Mouse (Mus musculus): Measurements from ENCODE around the gene Cbfa2t3. TPM values are rescaled to one million over a fixed set of nuclear protein-coding genes. Genes with fewer than 3 reads are reported as not detected.
A peak's percentile ranks its signal among the peaks of the same experiment; 100 is the strongest.

The Cbfa2t3 gene
- total and polyA plus RNA-seq, 3 experiments = 10.5 to 102 TPM; not detected in 1

DNA sequence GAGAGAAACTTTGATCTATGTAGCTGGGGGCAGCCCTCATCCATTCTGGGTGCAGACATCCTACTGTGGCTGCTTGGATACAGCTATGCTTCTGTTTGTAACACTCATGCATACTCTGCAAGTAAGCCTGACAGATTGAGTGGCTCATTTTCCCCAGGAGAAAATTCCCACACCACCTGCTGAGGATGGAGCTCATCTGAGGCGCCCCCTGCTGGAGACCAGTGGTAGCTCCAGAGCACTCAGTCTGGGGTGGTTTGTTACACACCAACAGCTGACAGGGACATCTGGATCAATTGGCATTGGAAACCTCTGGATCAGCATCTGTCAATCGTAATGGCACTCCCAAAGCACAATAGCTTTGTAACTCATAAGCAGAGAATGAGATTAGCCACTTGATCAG lies 38.9 kb downstream of the Cbfa2t3 start:
- H3K9ac ChIP-seq (ENCODE audit: control insufficient read depth, low read depth, low read length, poor library complexity, severe bottlenecking) = no peak overlapping the region
- peak; percentile 69 to 91 (median 88) for TF ChIP-seq CTCF (IDR thresholded peaks at IDR 0.05 in 2 of 3, conservative IDR thresholded peaks at IDR 0.05 in 1 of 3; ENCODE audit: control insufficient read depth in 1 of 3, insufficient read depth in 1 of 3, low read depth in 2 of 3, low read length in 3 of 3, poor library complexity in 1 of 3, severe bottlenecking in 1 of 3)
- TF ChIP-seq JUND (IDR thresholded peaks at IDR 0.05; ENCODE audit: low read depth, low read length) = no peak
- TF ChIP-seq ZKSCAN1 (IDR thresholded peaks at IDR 0.05; ENCODE audit: low read depth, low read length) = no peak
- TF ChIP-seq SIN3A (IDR thresholded peaks at IDR 0.05; ENCODE audit: low read length) = 0 out of 2 replicates have a peak, but pooled peaks have one; percentile 17
- peak; percentile 5 for TF ChIP-seq RAD21 (IDR thresholded peaks at IDR 0.05; ENCODE audit: low read depth, low read length)
- no peak for TF ChIP-seq MAZ (IDR thresholded peaks at IDR 0.05; ENCODE audit: low read depth, low read length)
- no peak for TF ChIP-seq USF2 (IDR thresholded peaks at IDR 0.05; ENCODE audit: borderline replicate concordance in 1 of 2, insufficient read depth in 1 of 2, low read depth in 1 of 2, low read length in 2 of 2)
- no peak for TF ChIP-seq CHD1 (IDR thresholded peaks at IDR 0.05; ENCODE audit: low read depth, low read length)
- peak; percentile 54 for TF ChIP-seq ZC3H11A (IDR thresholded peaks at IDR 0.05; ENCODE audit: low read depth, low read length)
- no peak for TF ChIP-seq EP300 (IDR thresholded peaks at IDR 0.05; ENCODE audit: low read depth in 1 of 2, low read length in 2 of 2)
- TF ChIP-seq NELFE (IDR thresholded peaks at IDR 0.05; ENCODE audit: low read depth, low read length) = 0 out of 2 replicates have a peak, but pooled peaks have one; percentile 7
- TF ChIP-seq RCOR1 (IDR thresholded peaks at IDR 0.05; ENCODE audit: low read depth, low read length) = no peak
- TF ChIP-seq SMC3 (IDR thresholded peaks at IDR 0.05; ENCODE audit: low read depth, low read length) = peak; percentile 39
- no peak for TF ChIP-seq TBP (IDR thresholded peaks at IDR 0.05; ENCODE audit: low read depth, low read length)
- no peak for TF ChIP-seq MXI1 (IDR thresholded peaks at IDR 0.05; ENCODE audit: low read depth, low read length)
- TF ChIP-seq POLR2AphosphoS2 (IDR thresholded peaks at IDR 0.05; ENCODE audit: low read length) = no peak; the same call in 1 of the 2 replicates
- H3K4me1 ChIP-seq (ENCODE audit: control insufficient read depth in 1 of 2, insufficient read depth in 2 of 2, low read length in 2 of 2) = peaks cover 12 to 26% of the 10 kb centered on the region in 2 experiments
- H3K79me2 ChIP-seq (ENCODE audit: control insufficient read depth, insufficient read depth, low read length, poor library complexity) = peaks cover 81% of the 10 kb centered on the region
- no peaks in the 10 kb centered on the region for H3K27me3 ChIP-seq (ENCODE audit: control insufficient read depth in 1 of 2, insufficient read depth in 2 of 2, low read length in 2 of 2)
- H3K27ac ChIP-seq (ENCODE audit: control insufficient read depth, low read depth, low read length) = no peak overlapping the region
- H3K36me3 ChIP-seq (ENCODE audit: control insufficient read depth in 1 of 2, insufficient read depth in 2 of 2, low read length in 2 of 2) = peaks cover 18 to 27% of the 10 kb centered on the region in 2 experiments
- peak; percentile 48 for DNase-seq (ENCODE audit: low read depth, low spot score)
- H3K4me3 ChIP-seq (ENCODE audit: control insufficient read depth in 1 of 2, insufficient read depth in 1 of 2, low read depth in 2 of 2, low read length in 2 of 2) = no peak overlapping the region
- H3K9me3 ChIP-seq (replicated peaks; ENCODE audit: insufficient read depth, low read length) = no peaks in the 10 kb centered on the region

DNA sequence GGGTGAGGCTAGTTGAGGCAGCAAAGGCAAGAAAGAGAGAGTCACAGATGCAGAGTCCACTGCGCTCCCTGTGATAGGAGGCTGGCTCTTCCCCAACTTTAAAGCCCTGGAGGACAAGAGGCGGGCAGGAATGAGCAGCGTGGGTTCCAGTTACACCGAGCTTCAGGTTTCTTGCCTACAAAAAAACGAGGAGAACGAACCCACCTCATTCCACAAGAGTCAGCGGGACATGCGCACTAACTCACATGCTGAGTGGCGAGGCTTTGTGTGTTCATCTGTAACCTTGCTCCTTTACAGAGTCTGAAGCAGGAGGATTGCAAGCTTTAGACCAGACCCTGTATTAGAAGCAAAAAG lies 40.1 kb downstream of the Cbfa2t3 start:
- Histone ChIP-seq H3K9ac (ENCODE audit: control insufficient read depth, low read depth, low read length, poor library complexity, severe bottlenecking) (no peak overlapping the region), H3K27me3 (ENCODE audit: control insufficient read depth in 1 of 2, insufficient read depth in 2 of 2, low read length in 2 of 2) (no peaks in the 10 kb centered on the region), H3K27ac (ENCODE audit: control insufficient read depth, low read depth, low read length) (no peak overlapping the region), H3K36me3 (ENCODE audit: control insufficient read depth in 1 of 2, insufficient read depth in 2 of 2, low read length in 2 of 2) (peaks cover 18 to 30% of the 10 kb centered on the region in 2 experiments), H3K4me3 (ENCODE audit: control insufficient read depth in 1 of 2, insufficient read depth in 1 of 2, low read depth in 2 of 2, low read length in 2 of 2) (no peak overlapping the region), H3K4me1 (ENCODE audit: control insufficient read depth in 1 of 2, insufficient read depth in 2 of 2, low read length in 2 of 2) (peaks cover 12 to 26% of the 10 kb centered on the region in 2 experiments), H3K9me3 (replicated peaks; ENCODE audit: insufficient read depth, low read length) (no peaks in the 10 kb centered on the region), H3K79me2 (ENCODE audit: control insufficient read depth, insufficient read depth, low read length, poor library complexity) (peaks cover 72% of the 10 kb centered on the region)
- no peak for TF ChIP-seq TBP (IDR thresholded peaks at IDR 0.05; ENCODE audit: low read depth, low read length)
- TF ChIP-seq MAX (IDR thresholded peaks at IDR 0.05; ENCODE audit: low read length) = no peak
- no peak for TF ChIP-seq CHD1 (IDR thresholded peaks at IDR 0.05; ENCODE audit: low read depth, low read length)
- TF ChIP-seq TCF12 (IDR thresholded peaks at IDR 0.05; ENCODE audit: low read depth, low read length) = no peak
- no peak for TF ChIP-seq E2F4 (IDR thresholded peaks at IDR 0.05; ENCODE audit: borderline replicate concordance, low read depth, low read length)
- TF ChIP-seq POLR2A (IDR thresholded peaks at IDR 0.05; ENCODE audit: control insufficient read depth in 1 of 2, insufficient read depth in 1 of 2, low read depth in 1 of 2, low read length in 2 of 2, poor library complexity in 1 of 2) = no peak; a peak in 1 of 4 replicates
- no peak for TF ChIP-seq ZKSCAN1 (IDR thresholded peaks at IDR 0.05; ENCODE audit: low read depth, low read length)
- TF ChIP-seq ELF1 (IDR thresholded peaks at IDR 0.05; ENCODE audit: low read depth, low read length) = no peak
- DNase-seq (ENCODE audit: low read depth, low spot score) = no peak

Measured in MEL (cell line).